Mouse (Mus musculus) intestine, embryonic 16.5 days (tissue): ENCODE measurements around the gene Tescl. TPM values are rescaled to one million over a fixed set of nuclear protein-coding genes. Genes with fewer than 3 reads are reported as not detected.

Experiments
- ATAC-seq: fragments of 200-750 bp; cut with Nextera tagmentation; 2 replicates; pipeline ENCODE4 v1.8.0; 2017; ENCODE audit warnings: moderate TSS enrichment, moderate library complexity
- H3K27ac ChIP-seq: fragments of 300-500 bp; sonication (generic); 2 replicates; pipeline ENCODE4 v1.5.1; 2014; ENCODE audit warnings: mild to moderate bottlenecking, low read length
- H3K27me3 ChIP-seq: fragments of 300-500 bp; sonication (generic); replicated peaks from 2 replicates; pipeline ENCODE4 v1.6.1; 2014; ENCODE audit warnings: low read length, control low read depth, mixed read lengths; ENCODE audit not compliant: control insufficient read depth, insufficient read depth
- H3K36me3 ChIP-seq: fragments of 300-500 bp; sonication (generic); 2 replicates; pipeline ENCODE4 v1.6.1; 2014; ENCODE audit warnings: low read length, control low read depth; ENCODE audit not compliant: control insufficient read depth, insufficient read depth
- H3K4me1 ChIP-seq: fragments of 300-500 bp; sonication (generic); 2 replicates; pipeline ENCODE4 v1.6.1; 2014; ENCODE audit warnings: low read length, control low read depth, mixed read lengths; ENCODE audit not compliant: control insufficient read depth, insufficient read depth
- H3K4me2 ChIP-seq: fragments of 300-500 bp; sonication (generic); 2 replicates; pipeline ENCODE4 v1.6.1; 2014; ENCODE audit warnings: low read depth, low read length, control low read depth
- H3K4me3 ChIP-seq: fragments of 300-500 bp; sonication (generic); 2 replicates; pipeline ENCODE4 v1.5.1; 2014; ENCODE audit warnings: mild to moderate bottlenecking, low read length
- H3K9ac ChIP-seq: fragments of 300-500 bp; sonication (generic); 2 replicates; pipeline ENCODE4 v1.6.1; 2014; ENCODE audit warnings: low read depth, low read length
- H3K9me3 ChIP-seq: fragments of 300-500 bp; sonication (generic); 2 replicates; pipeline ENCODE4 v1.6.1; 2016; ENCODE audit warnings: low read length, control low read depth; ENCODE audit not compliant: control insufficient read depth
- WGBS: fragments of 180-500 bp; shearing (Covaris S2); extraction: QIAGEN DNeasy Blood & Tissue Kit; methylation state at CpG from one replicate; pipeline ENCODE4 v1.1.7; 2014; 5-methylcytosine and 5-hydroxymethylcytosine counted together
- polyA plus RNA-seq: library from polyadenylated mRNA; unstranded; fragments of >200 nt; fragmentation: Nextera tagmentation; extraction: Ambion mirVana; gene quantifications from 2 replicates; pipeline ENCODE4 v1.2.1, GENCODE M21; 2015

Tescl gene
- polyA plus RNA-seq, 1 experiment from 2014 or later = not detected

GRCm38 (mm10) chr7:24365258-24366014 lies 31.7 kb upstream of the Tescl start:
- Histone ChIP-seq H3K4me3 (no peak overlapping the region), H3K9ac (0 out of 2 replicates have a peak overlapping the region, but pooled peaks have one; percentile 3), H3K36me3 (no peaks in the 10 kb centered on the region), H3K9me3 (no peaks in the 10 kb centered on the region), H3K27ac (no peak overlapping the region), H3K4me1 (peaks cover 5% of the 10 kb centered on the region), H3K4me2 (no peak overlapping the region), H3K27me3 (no peaks in the 10 kb centered on the region)
- WGBS = 72% methylated on average over 5 of the region's 5 CpGs
- peak; percentile 14; the same call in 1 of the 2 replicates for ATAC-seq

GRCm38 (mm10) chr7:24364827-24365226 lies 31.1 kb upstream of the Tescl start:
- no peaks in the 10 kb centered on the region for H3K4me1 ChIP-seq

GRCm38 (mm10) chr7:24363228-24363627 lies 29.5 kb upstream of the Tescl start:
- Histone ChIP-seq H3K27me3 (no peaks in the 10 kb centered on the region), H3K9ac (no peak overlapping the region), H3K9me3 (no peaks in the 10 kb centered on the region), H3K27ac (no peak overlapping the region), H3K36me3 (no peaks in the 10 kb centered on the region), H3K4me2 (no peak overlapping the region), H3K4me1 (no peaks in the 10 kb centered on the region), H3K4me3 (no peak overlapping the region)
- WGBS = 18% methylated on average over 7 of the region's 7 CpGs
- no peak for ATAC-seq

More at GRCm38 (mm10) chr7:24364827-24365226, 31.1 kb upstream of the Tescl start:
- Histone ChIP-seq H3K4me3 (no peak overlapping the region), H3K4me2 (no peak overlapping the region), H3K27me3 (no peaks in the 10 kb centered on the region), H3K9me3 (no peaks in the 10 kb centered on the region), H3K27ac (no peak overlapping the region), H3K9ac (0 out of 2 replicates have a peak overlapping the region, but pooled peaks have one; percentile 3), H3K36me3 (no peaks in the 10 kb centered on the region)
- WGBS = 22% methylated on average over 10 of the region's 10 CpGs
- ATAC-seq = peak; percentile 75

- Histone ChIP-seq H3K36me3 (no peaks in the 10 kb centered on the region), H3K9ac (no peak overlapping the region), H3K4me2 (no peak overlapping the region), H3K4me3 (no peak overlapping the region), H3K27ac (no peak overlapping the region), H3K4me1 (no peaks in the 10 kb centered on the region), H3K9me3 (no peaks in the 10 kb centered on the region), H3K27me3 (no peaks in the 10 kb centered on the region)
- 65% methylated on average over 4 of the region's 4 CpGs for WGBS
- ATAC-seq = no peak
Observed at GRCm38 (mm10) chr7:24361001-24361400, 27.3 kb upstream of the Tescl start.

- Histone ChIP-seq H3K27ac (no peak overlapping the region), H3K4me3 (no peak overlapping the region), H3K36me3 (no peaks in the 10 kb centered on the region), H3K9me3 (no peaks in the 10 kb centered on the region), H3K27me3 (no peaks in the 10 kb centered on the region), H3K9ac (no peak overlapping the region), H3K4me2 (no peak overlapping the region), H3K4me1 (no peaks in the 10 kb centered on the region)
- WGBS = 26% methylated on average over 9 of the region's 9 CpGs
- no peak for ATAC-seq
Observed at GRCm38 (mm10) chr7:24359269-24359668, 25.5 kb upstream of the Tescl start.

GRCm38 (mm10) chr7:24357899-24358298 lies 24.2 kb upstream of the Tescl start:
- WGBS = 50% methylated on average over 4 of the region's 4 CpGs

GRCm38 (mm10) chr7:24356081-24356480 lies 22.3 kb upstream of the Tescl start:
- no peak for ATAC-seq
- H3K4me3 ChIP-seq = no peak overlapping the region
- no peaks in the 10 kb centered on the region for H3K36me3 ChIP-seq
- no peak overlapping the region for H3K4me2 ChIP-seq
- H3K27me3 ChIP-seq = no peaks in the 10 kb centered on the region
- no peaks in the 10 kb centered on the region for H3K4me1 ChIP-seq
- H3K27ac ChIP-seq = no peak overlapping the region
- H3K9ac ChIP-seq = no peak overlapping the region
- 75% methylated on average over 10 of the region's 10 CpGs for WGBS
- H3K9me3 ChIP-seq = no peaks in the 10 kb centered on the region

More at GRCm38 (mm10) chr7:24357899-24358298, 24.2 kb upstream of the Tescl start:
- ATAC-seq = no peak
- no peak overlapping the region for H3K4me3 ChIP-seq
- H3K4me1 ChIP-seq = no peaks in the 10 kb centered on the region
- H3K4me2 ChIP-seq = no peak overlapping the region
- no peak overlapping the region for H3K9ac ChIP-seq
- no peak overlapping the region for H3K27ac ChIP-seq
- no peaks in the 10 kb centered on the region for H3K9me3 ChIP-seq
- no peaks in the 10 kb centered on the region for H3K36me3 ChIP-seq
- H3K27me3 ChIP-seq = no peaks in the 10 kb centered on the region

- no peak for ATAC-seq
- Histone ChIP-seq H3K4me1 (no peaks in the 10 kb centered on the region), H3K9ac (no peak overlapping the region), H3K27ac (no peak overlapping the region), H3K27me3 (no peaks in the 10 kb centered on the region), H3K4me2 (no peak overlapping the region), H3K4me3 (no peak overlapping the region), H3K9me3 (no peaks in the 10 kb centered on the region), H3K36me3 (no peaks in the 10 kb centered on the region)
- 83% methylated on average over 6 of the region's 6 CpGs for WGBS
Observed at GRCm38 (mm10) chr7:24355646-24356045, 21.9 kb upstream of the Tescl start.

- no peak within 1 kb of the TSS for H3K9ac ChIP-seq
- H3K27me3 ChIP-seq = peaks cover 3% of the 10 kb centered on the region; the same call in 1 of the 2 replicates
- WGBS = 48% methylated on average over 6 of the region's 6 CpGs
- H3K4me2 ChIP-seq = no peak within 1 kb of the TSS
- H3K36me3 ChIP-seq = no peaks in the 10 kb centered on the region
- ATAC-seq = no peak
- H3K9me3 ChIP-seq = no peaks in the 10 kb centered on the region
- no peak within 1 kb of the TSS for H3K4me3 ChIP-seq
- H3K27ac ChIP-seq = no peak within 1 kb of the TSS
- no peaks in the 10 kb centered on the region for H3K4me1 ChIP-seq
Observed at GRCm38 (mm10) chr7:24348896-24349295, 15.2 kb upstream of the Tescl start, which contains the start of gene Lypd5. Gene Lypd5, plus strand, starts transcription at chr7:24349196.
